Mouse (Mus musculus) megakaryocyte, embryonic 14.5 days (primary cell): ENCODE measurements around the gene 4930404H24Rik.

ENCODE experiments used
- FLI1 ChIP-seq: IDR thresholded peaks from 2 replicates; pipeline ENCODE4 v1.6.1; 2012; ENCODE audit warnings: low read length, inconsistent platforms, mixed read lengths
- GATA1 ChIP-seq: IDR thresholded peaks from 3 replicates; pipeline ENCODE4 v1.6.1; 2012; ENCODE audit warnings: mixed read lengths, low read length, inconsistent platforms, borderline replicate concordance

DNA sequence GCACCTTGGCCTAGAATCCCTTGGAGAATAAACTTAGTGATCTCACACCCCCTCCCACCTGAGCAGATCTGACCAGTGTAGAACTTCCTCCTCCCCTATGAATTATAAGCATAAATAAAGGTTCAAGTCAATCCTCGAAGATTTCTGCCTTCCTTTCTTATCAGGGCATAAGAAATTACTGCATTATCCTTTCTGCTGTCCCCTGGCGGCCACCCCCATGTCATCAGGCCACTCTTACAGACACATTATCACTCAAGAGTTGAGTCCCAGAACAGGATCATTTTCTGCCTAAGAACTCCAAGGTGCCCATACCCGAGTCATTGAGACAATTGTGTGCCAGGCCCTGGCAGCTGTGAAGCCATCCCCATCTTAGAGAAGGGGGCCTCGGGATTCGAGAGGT lies 38.4 kb downstream of the 4930404H24Rik start:
- TF ChIP-seq GATA1 (no peak), FLI1 (no peak)
